Mouse (Mus musculus): ENCODE measurements around the gene Cox8a. TPM values are rescaled to one million over a fixed set of nuclear protein-coding genes. Genes with fewer than 3 reads are reported as not detected.

Cox8a gene
- polyA plus RNA-seq, 1 experiment, result 117 TPM

DNA sequence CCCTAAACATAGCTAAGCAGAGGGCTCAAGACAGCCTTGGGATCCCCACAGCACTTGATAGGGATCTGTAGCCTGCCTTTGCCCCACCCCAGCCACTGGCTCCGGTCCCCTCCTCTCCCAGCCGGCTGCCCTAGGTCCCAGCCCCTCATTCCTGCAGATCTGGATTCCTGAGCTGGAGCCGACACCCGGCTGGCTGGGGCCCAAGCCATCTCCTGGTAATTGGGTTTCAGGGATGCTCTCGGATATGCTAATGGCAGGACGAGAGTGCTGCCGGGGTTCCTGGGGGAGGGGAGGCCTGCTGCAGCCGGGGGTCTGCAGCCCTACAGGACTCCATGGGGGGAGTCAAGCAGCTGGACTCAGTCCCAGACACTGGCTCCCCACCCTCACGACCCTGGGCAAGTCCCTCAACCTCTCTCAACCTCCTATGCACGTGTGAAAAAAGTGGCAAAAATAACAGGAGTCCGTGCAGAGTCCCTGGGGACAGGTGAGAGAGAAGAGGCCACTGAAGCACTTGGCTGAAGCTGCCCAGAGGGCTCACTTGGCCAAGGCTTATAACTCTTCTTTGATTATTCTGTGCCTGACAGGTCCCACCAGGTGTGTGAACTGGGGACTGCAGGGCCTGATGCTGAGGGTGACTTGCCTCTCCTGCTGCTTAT is 41.2 kb downstream of the Cox8a start:
- Histone ChIP-seq H3K4me1 (ENCODE audit: control insufficient read depth, insufficient read depth, low read length) (peaks cover 19% of the 10 kb centered on the region), H3K36me3 (ENCODE audit: control insufficient read depth, insufficient read depth, low read length) (no peaks in the 10 kb centered on the region), H3K4me3 (ENCODE audit: control insufficient read depth, low read depth, low read length) (no peak overlapping the region), H3K27me3 (ENCODE audit: control insufficient read depth, insufficient read depth, low read length) (no peaks in the 10 kb centered on the region), H3K27ac (ENCODE audit: control insufficient read depth, insufficient read depth, low read depth, low read length) (no peak overlapping the region)
- no peak for TF ChIP-seq CTCF (IDR thresholded peaks at IDR 0.05; ENCODE audit: control insufficient read depth, insufficient read depth, insufficient replicate concordance, low read depth, low read length)
- no peak for TF ChIP-seq POLR2A (IDR thresholded peaks at IDR 0.05; ENCODE audit: control insufficient read depth, low read depth, low read length)

DNA sequence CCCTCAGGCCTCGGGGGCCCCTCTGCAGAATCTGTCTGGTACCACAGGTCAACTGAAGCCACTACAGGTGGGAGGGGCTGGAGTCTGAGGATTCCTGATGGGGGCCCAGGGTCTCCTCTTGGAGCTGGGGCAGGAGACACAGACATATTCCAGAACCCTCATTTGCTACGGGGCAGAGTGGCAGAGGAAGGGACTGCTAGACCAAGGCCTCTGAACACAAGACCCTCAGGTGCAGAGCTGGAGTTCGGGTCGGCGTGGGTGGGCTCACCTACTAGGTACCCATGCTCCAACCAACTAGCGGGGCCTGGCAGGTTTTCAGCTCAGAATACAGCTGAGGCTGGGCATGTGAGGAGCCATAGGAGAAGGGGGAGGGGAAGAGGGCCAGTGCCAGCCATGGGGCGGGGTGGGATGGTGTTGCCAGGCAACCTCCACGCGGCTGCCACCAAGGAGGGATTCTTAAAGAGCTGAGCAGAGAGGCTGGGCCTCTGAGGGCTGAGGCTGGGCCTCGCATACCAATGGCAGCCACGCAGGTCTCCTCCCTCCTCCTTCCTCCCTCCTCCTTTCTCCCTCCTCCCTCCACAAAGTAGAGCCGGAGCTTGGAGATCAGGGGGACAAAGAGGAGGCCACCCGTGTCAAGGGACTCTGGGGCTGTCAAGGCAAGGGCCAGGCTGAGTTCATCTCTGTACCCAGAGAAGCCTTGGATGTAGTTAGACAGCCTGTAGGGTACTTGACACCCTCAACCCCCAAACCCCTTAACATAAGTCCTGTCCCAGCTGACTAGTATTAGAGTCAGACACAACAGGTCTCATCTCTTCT is 45.2 kb downstream of the Cox8a start:
- no peak for TF ChIP-seq CTCF (IDR thresholded peaks at IDR 0.05; ENCODE audit: control insufficient read depth, insufficient read depth, insufficient replicate concordance, low read depth, low read length)
- TF ChIP-seq POLR2A (IDR thresholded peaks at IDR 0.05; ENCODE audit: control insufficient read depth, low read depth, low read length), result no peak
- Histone ChIP-seq H3K4me3 (ENCODE audit: control insufficient read depth, low read depth, low read length) (peak overlapping the region; percentile 14), H3K36me3 (ENCODE audit: control insufficient read depth, insufficient read depth, low read length) (no peaks in the 10 kb centered on the region), H3K27me3 (ENCODE audit: control insufficient read depth, insufficient read depth, low read length) (no peaks in the 10 kb centered on the region), H3K4me1 (ENCODE audit: control insufficient read depth, insufficient read depth, low read length) (peaks cover 20% of the 10 kb centered on the region), H3K27ac (ENCODE audit: control insufficient read depth, insufficient read depth, low read depth, low read length) (no peak overlapping the region)

DNA sequence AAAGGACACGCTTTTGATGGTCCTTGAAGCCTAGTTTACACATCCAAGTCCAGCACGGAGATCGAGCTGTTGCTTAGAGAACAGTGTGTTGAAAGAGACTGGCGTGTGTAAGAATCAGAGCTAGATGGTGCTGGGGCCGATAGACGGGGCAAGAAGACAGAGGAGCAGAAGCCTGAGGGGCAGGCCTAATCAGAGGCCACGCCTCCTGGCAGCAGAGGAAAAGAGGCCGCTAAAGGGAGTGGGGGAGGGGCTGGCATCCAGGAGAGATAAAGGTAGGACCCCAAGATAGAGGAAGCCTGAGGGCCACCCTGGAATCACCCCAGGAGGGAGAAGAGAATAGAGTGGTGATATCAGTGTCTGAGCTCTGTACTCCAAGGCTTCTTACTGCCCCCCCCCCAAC is 46.0 kb downstream of the Cox8a start:
- Histone ChIP-seq H3K36me3 (ENCODE audit: control insufficient read depth, insufficient read depth, low read length) (no peaks in the 10 kb centered on the region), H3K27me3 (ENCODE audit: control insufficient read depth, insufficient read depth, low read length) (no peaks in the 10 kb centered on the region), H3K4me1 (ENCODE audit: control insufficient read depth, insufficient read depth, low read length) (peaks cover 20% of the 10 kb centered on the region), H3K27ac (ENCODE audit: control insufficient read depth, insufficient read depth, low read depth, low read length) (peak overlapping the region; percentile 7; the same call in 1 of the 2 replicates), H3K4me3 (ENCODE audit: control insufficient read depth, low read depth, low read length) (no peak overlapping the region)
- no peak for TF ChIP-seq POLR2A (IDR thresholded peaks at IDR 0.05; ENCODE audit: control insufficient read depth, low read depth, low read length)
- TF ChIP-seq CTCF (IDR thresholded peaks at IDR 0.05; ENCODE audit: control insufficient read depth, insufficient read depth, insufficient replicate concordance, low read depth, low read length), result no peak

DNA sequence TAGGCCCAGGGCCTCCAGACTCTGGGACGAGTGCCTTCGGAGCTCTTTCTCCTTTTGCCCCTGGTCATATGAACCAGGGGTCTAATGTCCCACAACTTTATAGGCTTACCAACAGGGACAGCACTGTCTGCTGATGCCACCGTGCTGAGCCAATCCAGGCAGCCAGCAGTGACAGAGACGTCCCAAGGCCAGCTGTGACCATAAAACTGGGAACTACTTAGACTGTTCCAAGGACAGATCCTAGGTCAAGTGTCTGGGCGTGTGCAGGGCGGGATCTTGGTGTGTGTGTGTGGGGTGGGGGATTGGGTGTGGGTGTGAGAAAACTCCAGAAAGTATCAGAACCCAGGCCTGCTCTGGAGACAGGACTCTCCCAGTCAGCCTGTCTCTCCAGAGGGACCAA is 46.5 kb downstream of the Cox8a start:
- TF ChIP-seq CTCF (IDR thresholded peaks at IDR 0.05; ENCODE audit: control insufficient read depth, insufficient read depth, insufficient replicate concordance, low read depth, low read length) (no peak), POLR2A (IDR thresholded peaks at IDR 0.05; ENCODE audit: control insufficient read depth, low read depth, low read length) (no peak)
- H3K36me3 ChIP-seq (ENCODE audit: control insufficient read depth, insufficient read depth, low read length), result no peaks in the 10 kb centered on the region
- H3K4me3 ChIP-seq (ENCODE audit: control insufficient read depth, low read depth, low read length), result no peak overlapping the region
- H3K4me1 ChIP-seq (ENCODE audit: control insufficient read depth, insufficient read depth, low read length), result peaks cover 22% of the 10 kb centered on the region
- H3K27ac ChIP-seq (ENCODE audit: control insufficient read depth, insufficient read depth, low read depth, low read length), result peak overlapping the region; percentile 19
- H3K27me3 ChIP-seq (ENCODE audit: control insufficient read depth, insufficient read depth, low read length), result no peaks in the 10 kb centered on the region; the same call in 1 of the 2 replicates

DNA sequence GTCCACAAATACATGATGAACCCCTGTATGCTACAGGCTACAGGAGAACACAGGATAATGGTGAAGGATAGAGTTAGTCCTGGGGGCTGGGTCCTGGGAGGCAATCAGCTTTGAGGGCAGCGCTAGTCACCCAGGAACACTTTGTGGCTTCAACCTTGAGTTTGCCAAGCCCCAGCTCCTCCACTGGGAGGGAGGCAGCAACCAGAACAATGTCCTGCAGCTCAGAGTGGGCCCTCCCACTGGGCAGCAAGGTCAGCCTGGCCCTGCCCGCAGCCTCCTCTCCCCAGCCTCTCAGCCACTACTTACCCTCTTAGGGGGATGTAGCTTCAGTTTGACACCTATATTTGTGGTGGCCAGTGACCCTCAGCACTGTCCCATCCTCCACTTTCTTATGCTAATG is 49.0 kb downstream of the Cox8a start:
- H3K4me1 ChIP-seq (ENCODE audit: control insufficient read depth, insufficient read depth, low read length), result peaks cover 32% of the 10 kb centered on the region
- H3K27ac ChIP-seq (ENCODE audit: control insufficient read depth, insufficient read depth, low read depth, low read length), result 0 out of 2 replicates have a peak overlapping the region, but pooled peaks have one; percentile 29
- H3K4me3 ChIP-seq (ENCODE audit: control insufficient read depth, low read depth, low read length), result no peak overlapping the region
- TF ChIP-seq POLR2A (IDR thresholded peaks at IDR 0.05; ENCODE audit: control insufficient read depth, low read depth, low read length) (no peak), CTCF (IDR thresholded peaks at IDR 0.05; ENCODE audit: control insufficient read depth, insufficient read depth, insufficient replicate concordance, low read depth, low read length) (no peak)
- no peaks in the 10 kb centered on the region; the same call in 1 of the 2 replicates for H3K27me3 ChIP-seq (ENCODE audit: control insufficient read depth, insufficient read depth, low read length)
- no peaks in the 10 kb centered on the region for H3K36me3 ChIP-seq (ENCODE audit: control insufficient read depth, insufficient read depth, low read length)

DNA sequence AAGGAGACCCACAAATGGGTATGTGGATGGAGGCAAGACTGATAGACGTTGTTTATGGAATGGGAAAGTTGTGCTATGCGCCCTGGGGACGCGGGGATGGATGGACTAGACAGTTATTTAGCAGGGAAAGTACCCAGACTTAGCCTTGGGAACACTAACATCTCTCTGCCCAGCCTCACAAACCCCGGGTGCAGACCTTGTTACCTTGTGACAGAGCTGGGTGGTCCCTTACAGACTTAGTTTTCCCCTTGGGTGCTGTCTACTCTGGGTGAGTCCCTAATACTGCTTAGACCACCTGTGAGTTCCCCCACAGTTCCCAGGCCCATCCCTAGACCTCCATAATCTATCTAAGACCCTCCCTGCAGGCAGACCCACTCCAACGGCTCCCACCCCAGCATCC is 50.6 kb downstream of the Cox8a start:
- H3K27me3 ChIP-seq (ENCODE audit: control insufficient read depth, insufficient read depth, low read length), result no peaks in the 10 kb centered on the region; the same call in 1 of the 2 replicates

DNA sequence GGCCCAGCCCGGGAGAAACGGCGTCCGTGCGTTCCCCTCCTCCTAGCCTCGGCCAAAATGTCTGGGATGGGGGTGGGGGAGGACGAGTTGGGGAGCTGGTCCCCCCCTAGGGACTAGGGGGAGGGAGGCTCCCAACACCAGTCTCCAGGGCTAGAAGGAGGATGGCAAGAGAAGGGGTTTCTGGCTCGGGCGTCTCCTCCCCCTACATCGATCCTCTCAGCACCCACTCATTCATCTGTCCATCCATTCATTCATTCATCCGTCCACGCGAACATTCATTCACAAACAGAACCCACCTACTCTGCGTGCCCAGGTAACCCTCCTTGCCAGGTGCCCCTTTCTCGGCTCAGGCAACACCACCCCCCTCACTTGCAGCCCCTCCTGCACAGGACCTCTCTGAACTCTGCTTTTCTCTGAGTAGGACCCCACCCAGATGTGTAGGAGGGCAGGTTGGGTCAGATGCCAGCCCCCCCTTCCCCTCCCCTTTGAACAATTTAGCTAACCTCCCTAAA is 51.2 kb downstream of the Cox8a start:
- Histone ChIP-seq H3K27ac (ENCODE audit: control insufficient read depth, insufficient read depth, low read depth, low read length) (no peak overlapping the region), H3K36me3 (ENCODE audit: control insufficient read depth, insufficient read depth, low read length) (no peaks in the 10 kb centered on the region), H3K4me3 (ENCODE audit: control insufficient read depth, low read depth, low read length) (peak overlapping the region; percentile 51; the same call in 1 of the 2 replicates), H3K4me1 (ENCODE audit: control insufficient read depth, insufficient read depth, low read length) (peaks cover 19% of the 10 kb centered on the region), H3K27me3 (ENCODE audit: control insufficient read depth, insufficient read depth, low read length) (no peaks in the 10 kb centered on the region; the same call in 1 of the 2 replicates)
- TF ChIP-seq CTCF (IDR thresholded peaks at IDR 0.05; ENCODE audit: control insufficient read depth, insufficient read depth, insufficient replicate concordance, low read depth, low read length) (no peak), POLR2A (IDR thresholded peaks at IDR 0.05; ENCODE audit: control insufficient read depth, low read depth, low read length) (no peak)

More for the DNA sequence above, 50.6 kb downstream of the Cox8a start:
- TF ChIP-seq CTCF (IDR thresholded peaks at IDR 0.05; ENCODE audit: control insufficient read depth, insufficient read depth, insufficient replicate concordance, low read depth, low read length), result no peak
- no peak for TF ChIP-seq POLR2A (IDR thresholded peaks at IDR 0.05; ENCODE audit: control insufficient read depth, low read depth, low read length)
- Histone ChIP-seq H3K4me1 (ENCODE audit: control insufficient read depth, insufficient read depth, low read length) (peaks cover 24% of the 10 kb centered on the region), H3K27ac (ENCODE audit: control insufficient read depth, insufficient read depth, low read depth, low read length) (no peak overlapping the region), H3K4me3 (ENCODE audit: control insufficient read depth, low read depth, low read length) (no peak overlapping the region), H3K36me3 (ENCODE audit: control insufficient read depth, insufficient read depth, low read length) (no peaks in the 10 kb centered on the region)
